Mouse (Mus musculus) forebrain, embryonic 10.5 days (tissue): ENCODE measurements around the gene Rabggtb. TPM values are rescaled to one million over a fixed set of nuclear protein-coding genes. Genes with fewer than 3 reads are reported as not detected.
"Not testable (repeated sequence)": the region's sequence is repeated elsewhere in the genome, so short reads cannot be mapped to it uniquely, and the experiment has no call there.

ENCODE experiments used
- DNase-seq: peaks from one replicate; pipeline ENCODE4 v3.0.0-alpha.2; 2017; ENCODE audit warnings: low spot score; ENCODE audit errors: extremely low spot score
- H3K27ac ChIP-seq: fragments of 300-500 bp; sonication (generic); 2 replicates; pipeline ENCODE4 v1.5.1; 2016; ENCODE audit warnings: mild to moderate bottlenecking
- H3K27me3 ChIP-seq: fragments of 300-500 bp; sonication (generic); 2 replicates; pipeline ENCODE4 v1.6.1; 2016; ENCODE audit warnings: mild to moderate bottlenecking; ENCODE audit not compliant: poor library complexity, severe bottlenecking
- H3K36me3 ChIP-seq: fragments of 300-500 bp; sonication (generic); replicated peaks from 2 replicates; pipeline ENCODE4 v1.6.1; 2016; ENCODE audit warnings: mild to moderate bottlenecking, moderate library complexity
- H3K4me1 ChIP-seq: fragments of 300-500 bp; sonication (generic); 2 replicates; pipeline ENCODE4 v1.6.1; 2016
- H3K4me3 ChIP-seq: fragments of 300-500 bp; sonication (generic); 2 replicates; pipeline ENCODE4 v1.5.1; 2016; ENCODE audit warnings: mild to moderate bottlenecking, moderate library complexity
- H3K9me3 ChIP-seq: fragments of 300-500 bp; sonication (generic); 2 replicates; pipeline ENCODE4 v1.6.1; 2016; ENCODE audit warnings: mild to moderate bottlenecking, moderate library complexity
- WGBS: fragments of 180-500 bp; shearing (Covaris S2); methylation state at CpG from one replicate; pipeline ENCODE4 v1.1.7; 2016; 5-methylcytosine and 5-hydroxymethylcytosine counted together
- polyA plus RNA-seq: library from polyadenylated mRNA; unstranded; fragments of >200 nt; fragmentation: Nextera tagmentation; extraction: Ambion mirVana; gene quantifications from 2 replicates; pipeline ENCODE4 v1.2.1, GENCODE M21; 2016

Gene Rabggtb
- polyA plus RNA-seq, 1 experiment from 2014 or later: 51.2 TPM

- no peaks in the 10 kb centered on the region for H3K36me3 ChIP-seq
- H3K9me3 ChIP-seq: no peaks in the 10 kb centered on the region
- no peak overlapping the region for H3K27ac ChIP-seq
- no peak for DNase-seq
- H3K4me1 ChIP-seq: no peaks in the 10 kb centered on the region
- no peaks in the 10 kb centered on the region for H3K27me3 ChIP-seq
- no peak overlapping the region for H3K4me3 ChIP-seq
These were observed 26.5 kb downstream of the Rabggtb start for GRCm38 (mm10) chr3:153886296-153886695.

GRCm38 (mm10) chr3:153871396-153871795 is 41.4 kb downstream of the Rabggtb start:
- no peak for DNase-seq
- 89% methylated on average over 5 of the region's 5 CpGs for WGBS
- no peaks in the 10 kb centered on the region for H3K27me3 ChIP-seq
- no peaks in the 10 kb centered on the region for H3K9me3 ChIP-seq
- no peaks in the 10 kb centered on the region for H3K4me1 ChIP-seq
- no peak overlapping the region for H3K27ac ChIP-seq
- no peak overlapping the region for H3K4me3 ChIP-seq
- H3K36me3 ChIP-seq: no peaks in the 10 kb centered on the region

GRCm38 (mm10) chr3:153867149-153868136 is 45.4 kb downstream of the Rabggtb start:
- H3K36me3 ChIP-seq: no peaks in the 10 kb centered on the region

GRCm38 (mm10) chr3:153864636-153865429 is 48.0 kb downstream of the Rabggtb start:
- H3K27me3 ChIP-seq: no peaks in the 10 kb centered on the region
- no peak overlapping the region for H3K4me3 ChIP-seq
- no peak for DNase-seq
- H3K27ac ChIP-seq: no peak overlapping the region
- no peaks in the 10 kb centered on the region for H3K9me3 ChIP-seq
- no peaks in the 10 kb centered on the region for H3K36me3 ChIP-seq
- H3K4me1 ChIP-seq: no peaks in the 10 kb centered on the region
- WGBS: 90% methylated on average over 4 of the region's 4 CpGs

More at GRCm38 (mm10) chr3:153867149-153868136, 45.4 kb downstream of the Rabggtb start:
- Histone ChIP-seq H3K27me3 (no peaks in the 10 kb centered on the region), H3K4me1 (no peaks in the 10 kb centered on the region), H3K4me3 (no peak overlapping the region), H3K27ac (no peak overlapping the region), H3K9me3 (no peaks in the 10 kb centered on the region)
- WGBS: 77% methylated on average over 14 of the region's 14 CpGs
- DNase-seq: no peak

- Histone ChIP-seq H3K27ac (no peak overlapping the region), H3K27me3 (no peaks in the 10 kb centered on the region), H3K9me3 (no peaks in the 10 kb centered on the region), H3K36me3 (no peaks in the 10 kb centered on the region), H3K4me1 (no peaks in the 10 kb centered on the region), H3K4me3 (no peak overlapping the region)
- DNase-seq: no peak
- WGBS: 94% methylated on average over 2 of the region's 2 CpGs
These were observed 49.0 kb downstream of the Rabggtb start for GRCm38 (mm10) chr3:153863816-153864215.

GRCm38 (mm10) chr3:153860392-153860791 is 52.4 kb downstream of the Rabggtb start:
- not testable (repeated sequence) for DNase-seq, H3K9me3 ChIP-seq, H3K36me3 ChIP-seq, H3K27ac ChIP-seq, H3K4me1 ChIP-seq, H3K4me3 ChIP-seq, H3K27me3 ChIP-seq
- 93% methylated on average over 8 of the region's 8 CpGs for WGBS

- H3K4me1 ChIP-seq: no peaks in the 10 kb centered on the region
- H3K9me3 ChIP-seq: no peaks in the 10 kb centered on the region
- WGBS: 84% methylated on average over 10 of the region's 10 CpGs
- H3K27ac ChIP-seq: no peak overlapping the region
- H3K36me3 ChIP-seq: no peaks in the 10 kb centered on the region
- no peak overlapping the region for H3K4me3 ChIP-seq
- DNase-seq: no peak
- no peaks in the 10 kb centered on the region for H3K27me3 ChIP-seq
These were observed 54.3 kb downstream of the Rabggtb start for GRCm38 (mm10) chr3:153858350-153859001.

Other genes starting within 250 kb of the Rabggtb start
- gene St6galnac3, start 187.8 kb downstream of the Rabggtb start, polyA plus RNA-seq: 40.0 and 40.5 TPM in 2 replicates
- gene Asb17, start 68.8 kb downstream of the Rabggtb start, polyA plus RNA-seq: 0.58 and 0.76 TPM in 2 replicates
- gene Msh4, start 6.9 kb downstream of the Rabggtb start, polyA plus RNA-seq: 0.07 and 0.12 TPM in 2 replicates
- 37.6 and 39.1 TPM in 2 replicates for gene Acadm, start 31.6 kb upstream of the Rabggtb start, polyA plus RNA-seq
- 0.82 and 0.91 TPM in 2 replicates for gene Slc44a5, start 60.4 kb upstream of the Rabggtb start, polyA plus RNA-seq